Mouse (Mus musculus) embryonic facial prominence, embryonic 10.5 days (tissue): ENCODE measurements around the gene Pip5k1c. TPM values are rescaled to one million over a fixed set of nuclear protein-coding genes. Genes with fewer than 3 reads are reported as not detected.
A peak's percentile ranks its signal among the peaks of the same experiment; 100 is the strongest.

Experiments used
- DNase-seq: peaks from one replicate; pipeline ENCODE4 v3.0.0-alpha.2; 2017; ENCODE audit warnings: low spot score
- H3K27ac ChIP-seq: fragments of 300-500 bp; sonication (generic); replicated peaks from 2 replicates; pipeline ENCODE4 v1.5.1; 2016; ENCODE audit warnings: mild to moderate bottlenecking
- H3K27me3 ChIP-seq: fragments of 300-500 bp; sonication (generic); replicated peaks from 2 replicates; pipeline ENCODE4 v1.6.1; 2016; ENCODE audit warnings: low read depth, mild to moderate bottlenecking; ENCODE audit not compliant: poor library complexity, severe bottlenecking
- H3K36me3 ChIP-seq: fragments of 300-500 bp; sonication (generic); replicated peaks from 2 replicates; pipeline ENCODE4 v1.6.1; 2016; ENCODE audit warnings: mild to moderate bottlenecking, moderate library complexity
- H3K4me1 ChIP-seq: fragments of 300-500 bp; sonication (generic); 2 replicates; pipeline ENCODE4 v1.6.1; 2016
- H3K4me3 ChIP-seq: fragments of 300-500 bp; sonication (generic); 2 replicates; pipeline ENCODE4 v1.5.1; 2016; ENCODE audit warnings: mild to moderate bottlenecking, moderate library complexity
- H3K9me3 ChIP-seq: fragments of 300-500 bp; sonication (generic); 2 replicates; pipeline ENCODE4 v1.6.1; 2016; ENCODE audit warnings: mild to moderate bottlenecking
- WGBS: fragments of 180-500 bp; shearing (Covaris S2); methylation state at CpG from one replicate; pipeline ENCODE4 v1.1.7; 2016; 5-methylcytosine and 5-hydroxymethylcytosine counted together
- polyA plus RNA-seq: library from polyadenylated mRNA; unstranded; fragments of >200 nt; fragmentation: Nextera tagmentation; extraction: Ambion mirVana; gene quantifications from 2 replicates; pipeline ENCODE4 v1.2.1, GENCODE M21; 2016

The Pip5k1c gene
- polyA plus RNA-seq, 1 experiment from 2014 or later = 72.2 TPM

- Histone ChIP-seq H3K9me3 (no peaks in the 10 kb centered on the region), H3K4me3 (peak overlapping the region; percentile 68), H3K36me3 (peaks cover 64% of the 10 kb centered on the region), H3K4me1 (peaks cover 24% of the 10 kb centered on the region), H3K27ac (no peak overlapping the region), H3K27me3 (peaks cover 7% of the 10 kb centered on the region)
- DNase-seq = no peak
- 93% methylated on average over 8 of the region's 8 CpGs for whole genome bisulfite sequencing
Measured at GRCm38 (mm10) chr10:81265540-81265939, 27.2 kb upstream of the Pip5k1c start.

- under 1% methylated on average over 48 of the region's 48 CpGs for WGBS
- H3K4me1 ChIP-seq = peaks cover 24% of the 10 kb centered on the region
- peak within 1 kb of the TSS; percentile 75 for H3K4me3 ChIP-seq
- no peaks in the 10 kb centered on the region for H3K9me3 ChIP-seq
- DNase-seq = peak; percentile 95
- H3K27me3 ChIP-seq = no peaks in the 10 kb centered on the region
- H3K27ac ChIP-seq = peak within 1 kb of the TSS; percentile 96
- H3K36me3 ChIP-seq = peaks cover 66% of the 10 kb centered on the region
Measured at GRCm38 (mm10) chr10:81266211-81267105, 26.3 kb upstream of the Pip5k1c start, which contains the start of the genes Mrpl54 and Apba3. Gene Mrpl54, minus strand, starts transcription at chr10:81266934. Gene Apba3, plus strand, starts transcription at chr10:81266960.

GRCm38 (mm10) chr10:81268056-81268455, 24.7 kb upstream of the Pip5k1c start:
- no peaks in the 10 kb centered on the region for H3K27me3 ChIP-seq
- peak; percentile 78 for DNase-seq
- H3K4me1 ChIP-seq = peaks cover 24% of the 10 kb centered on the region
- peak overlapping the region; percentile 85 for H3K27ac ChIP-seq
- peak overlapping the region; percentile 75 for H3K4me3 ChIP-seq
- H3K9me3 ChIP-seq = no peaks in the 10 kb centered on the region
- WGBS = 5% methylated on average over 23 of the region's 23 CpGs
- peaks cover 66% of the 10 kb centered on the region for H3K36me3 ChIP-seq

- Histone ChIP-seq H3K4me1 (peaks cover 24% of the 10 kb centered on the region), H3K36me3 (peaks cover 66% of the 10 kb centered on the region), H3K27me3 (no peaks in the 10 kb centered on the region), H3K4me3 (peak overlapping the region; percentile 75), H3K27ac (peak overlapping the region; percentile 85), H3K9me3 (no peaks in the 10 kb centered on the region)
- DNase-seq = no peak
- 83% methylated on average over 16 of the region's 16 CpGs for WGBS
Measured at GRCm38 (mm10) chr10:81268643-81269412, 23.9 kb upstream of the Pip5k1c start.

- Histone ChIP-seq H3K27ac (no peak overlapping the region), H3K36me3 (peaks cover 63% of the 10 kb centered on the region), H3K9me3 (no peaks in the 10 kb centered on the region), H3K27me3 (0 out of 2 replicates have a peak, but pooled peaks cover 4% of the 10 kb centered on the region), H3K4me1 (peaks cover 15% of the 10 kb centered on the region), H3K4me3 (no peak overlapping the region)
- 95% methylated on average over 21 of the region's 21 CpGs for WGBS
- no peak for DNase-seq
Measured at GRCm38 (mm10) chr10:81272356-81272755, 20.4 kb upstream of the Pip5k1c start.

- no peak overlapping the region; the same call in 1 of the 2 replicates for H3K4me3 ChIP-seq
- WGBS = 95% methylated on average over 19 of the region's 19 CpGs
- 0 out of 2 replicates have a peak, but pooled peaks cover 9% of the 10 kb centered on the region for H3K27me3 ChIP-seq
- H3K9me3 ChIP-seq = no peaks in the 10 kb centered on the region
- H3K36me3 ChIP-seq = peaks cover 68% of the 10 kb centered on the region
- peaks cover 6% of the 10 kb centered on the region for H3K4me1 ChIP-seq
- H3K27ac ChIP-seq = no peak overlapping the region
- no peak for DNase-seq
Measured at GRCm38 (mm10) chr10:81273842-81274241, 18.9 kb upstream of the Pip5k1c start.

GRCm38 (mm10) chr10:81277676-81278075, 15.1 kb upstream of the Pip5k1c start:
- H3K4me3 ChIP-seq = no peak overlapping the region
- H3K9me3 ChIP-seq = no peaks in the 10 kb centered on the region
- H3K27ac ChIP-seq = no peak overlapping the region
- H3K4me1 ChIP-seq = peaks cover 14% of the 10 kb centered on the region
- 80% methylated on average over 22 of the region's 22 CpGs for WGBS
- DNase-seq = no peak
- peaks cover 38% of the 10 kb centered on the region for H3K36me3 ChIP-seq
- peaks cover 41% of the 10 kb centered on the region for H3K27me3 ChIP-seq

- Histone ChIP-seq H3K9me3 (no peaks in the 10 kb centered on the region), H3K4me1 (peaks cover 26% of the 10 kb centered on the region), H3K4me3 (0 out of 2 replicates have a peak overlapping the region, but pooled peaks have one; percentile 32), H3K27ac (no peak overlapping the region; the same call in 1 of the 2 replicates), H3K27me3 (peaks cover 59% of the 10 kb centered on the region), H3K36me3 (peaks cover 19% of the 10 kb centered on the region; the same call in 1 of the 2 replicates)
- 47% methylated on average over 10 of the region's 10 CpGs for WGBS
- no peak for DNase-seq
Measured at GRCm38 (mm10) chr10:81279496-81279895, 13.3 kb upstream of the Pip5k1c start.

- Histone ChIP-seq H3K9me3 (no peaks in the 10 kb centered on the region), H3K27ac (peak overlapping the region; percentile 42; the same call in 1 of the 2 replicates), H3K4me3 (peak overlapping the region; percentile 63), H3K4me1 (peaks cover 52% of the 10 kb centered on the region), H3K27me3 (peaks cover 88% of the 10 kb centered on the region), H3K36me3 (peaks cover 5% of the 10 kb centered on the region; the same call in 1 of the 2 replicates)
- peak; percentile 47 for DNase-seq
- 53% methylated on average over 6 of the region's 6 CpGs for WGBS
Measured at GRCm38 (mm10) chr10:81284189-81284588, 8.6 kb upstream of the Pip5k1c start.

- 8% methylated on average over 17 of the region's 17 CpGs for WGBS
- Histone ChIP-seq H3K9me3 (no peaks in the 10 kb centered on the region), H3K4me3 (peak overlapping the region; percentile 63), H3K4me1 (peaks cover 50% of the 10 kb centered on the region), H3K27ac (peak overlapping the region; percentile 78), H3K36me3 (peaks cover 5% of the 10 kb centered on the region; the same call in 1 of the 2 replicates), H3K27me3 (peaks cover 88% of the 10 kb centered on the region)
- peak; percentile 67 for DNase-seq
Measured at GRCm38 (mm10) chr10:81284719-81285118, 8.0 kb upstream of the Pip5k1c start.

GRCm38 (mm10) chr10:81285694-81286450, 6.9 kb upstream of the Pip5k1c start:
- no peaks in the 10 kb centered on the region for H3K9me3 ChIP-seq
- no peaks in the 10 kb centered on the region for H3K36me3 ChIP-seq
- peaks cover 51% of the 10 kb centered on the region for H3K4me1 ChIP-seq
- peak overlapping the region; percentile 78 for H3K27ac ChIP-seq
- H3K27me3 ChIP-seq = peaks cover 88% of the 10 kb centered on the region
- peak overlapping the region; percentile 63 for H3K4me3 ChIP-seq
- DNase-seq = peak; percentile 95
- 3% methylated on average over 54 of the region's 54 CpGs for WGBS
